Mouse (Mus musculus) testis, adult 2 months (tissue): Measurements from ENCODE around the gene Frmd4a.

Source experiments
- CTCF ChIP-seq: fragments of 200-500 bp; IDR thresholded peaks from 2 replicates; pipeline ENCODE4 v1.5.1; 2012; ENCODE audit warnings: low read depth, mild to moderate bottlenecking, inconsistent platforms, low read length, moderate library complexity; ENCODE audit not compliant: control insufficient read depth, insufficient read depth, insufficient replicate concordance
- POLR2A ChIP-seq: fragments of 200-500 bp; IDR thresholded peaks from 2 replicates; pipeline ENCODE4 v1.6.1; 2012; ENCODE audit warnings: low read depth, mild to moderate bottlenecking, inconsistent platforms, low read length, moderate library complexity; ENCODE audit not compliant: control insufficient read depth

GRCm38 (mm10) chr2:4508959-4509615, 491.6 kb downstream of the Frmd4a start:
- TF ChIP-seq CTCF (no peak), POLR2A (no peak)
